Mouse (Mus musculus) kidney, embryonic 14.5 days (tissue): Measurements from ENCODE around the gene Tmem234. TPM values are rescaled to one million over a fixed set of nuclear protein-coding genes. Genes with fewer than 3 reads are reported as not detected.

Experiments
- ATAC-seq: fragments of 200-750 bp; cut with Nextera tagmentation; 2 replicates; pipeline ENCODE4 v1.8.0; 2017; ENCODE audit warnings: moderate number of reproducible peaks, mild to moderate bottlenecking, moderate TSS enrichment, moderate library complexity; ENCODE audit not compliant: low FRiP score, low TSS enrichment
- H3K27ac ChIP-seq: fragments of 300-500 bp; sonication (generic); 2 replicates; pipeline ENCODE4 v1.5.1; 2014; ENCODE audit warnings: low read depth, mild to moderate bottlenecking, low read length, moderate library complexity, mixed read lengths
- H3K27me3 ChIP-seq: fragments of 300-500 bp; sonication (generic); 2 replicates; pipeline ENCODE4 v1.6.1; 2014; ENCODE audit warnings: mild to moderate bottlenecking, low read length; ENCODE audit not compliant: control insufficient read depth, insufficient read depth
- H3K36me3 ChIP-seq: fragments of 300-500 bp; sonication (generic); 2 replicates; pipeline ENCODE4 v1.6.1; 2014; ENCODE audit warnings: low read length, mixed read lengths; ENCODE audit not compliant: control insufficient read depth, insufficient read depth
- H3K4me1 ChIP-seq: fragments of 300-500 bp; sonication (generic); 2 replicates; pipeline ENCODE4 v1.6.1; 2014; ENCODE audit warnings: low read length, mixed read lengths; ENCODE audit not compliant: control insufficient read depth, insufficient read depth
- H3K4me2 ChIP-seq: fragments of 300-500 bp; sonication (generic); replicated peaks from 2 replicates; pipeline ENCODE4 v1.6.1; 2014; ENCODE audit warnings: low read depth, mild to moderate bottlenecking, low read length
- H3K4me3 ChIP-seq: fragments of 300-500 bp; sonication (generic); 2 replicates; pipeline ENCODE4 v1.5.1; 2014; ENCODE audit warnings: mild to moderate bottlenecking, low read length
- H3K9ac ChIP-seq: fragments of 300-500 bp; sonication (generic); 2 replicates; pipeline ENCODE4 v1.6.1; 2014; ENCODE audit warnings: low read depth, mild to moderate bottlenecking, low read length, moderate library complexity
- H3K9me3 ChIP-seq: fragments of 300-500 bp; sonication (generic); 2 replicates; pipeline ENCODE4 v1.6.1; 2016; ENCODE audit warnings: low read length; ENCODE audit not compliant: control insufficient read depth
- WGBS: fragments of 180-500 bp; shearing (Covaris S2); extraction: QIAGEN DNeasy Blood & Tissue Kit; methylation state at CpG from one replicate; pipeline ENCODE4 v1.1.7; 2014; 5-methylcytosine and 5-hydroxymethylcytosine counted together
- polyA plus RNA-seq: library from polyadenylated mRNA; unstranded; fragments of >200 nt; fragmentation: Nextera tagmentation; extraction: Ambion mirVana; gene quantifications from 2 replicates; pipeline ENCODE4 v1.2.1, GENCODE M21; 2014

Tmem234 gene
- polyA plus RNA-seq, 1 experiment from 2014 or later, result 213 TPM

DNA sequence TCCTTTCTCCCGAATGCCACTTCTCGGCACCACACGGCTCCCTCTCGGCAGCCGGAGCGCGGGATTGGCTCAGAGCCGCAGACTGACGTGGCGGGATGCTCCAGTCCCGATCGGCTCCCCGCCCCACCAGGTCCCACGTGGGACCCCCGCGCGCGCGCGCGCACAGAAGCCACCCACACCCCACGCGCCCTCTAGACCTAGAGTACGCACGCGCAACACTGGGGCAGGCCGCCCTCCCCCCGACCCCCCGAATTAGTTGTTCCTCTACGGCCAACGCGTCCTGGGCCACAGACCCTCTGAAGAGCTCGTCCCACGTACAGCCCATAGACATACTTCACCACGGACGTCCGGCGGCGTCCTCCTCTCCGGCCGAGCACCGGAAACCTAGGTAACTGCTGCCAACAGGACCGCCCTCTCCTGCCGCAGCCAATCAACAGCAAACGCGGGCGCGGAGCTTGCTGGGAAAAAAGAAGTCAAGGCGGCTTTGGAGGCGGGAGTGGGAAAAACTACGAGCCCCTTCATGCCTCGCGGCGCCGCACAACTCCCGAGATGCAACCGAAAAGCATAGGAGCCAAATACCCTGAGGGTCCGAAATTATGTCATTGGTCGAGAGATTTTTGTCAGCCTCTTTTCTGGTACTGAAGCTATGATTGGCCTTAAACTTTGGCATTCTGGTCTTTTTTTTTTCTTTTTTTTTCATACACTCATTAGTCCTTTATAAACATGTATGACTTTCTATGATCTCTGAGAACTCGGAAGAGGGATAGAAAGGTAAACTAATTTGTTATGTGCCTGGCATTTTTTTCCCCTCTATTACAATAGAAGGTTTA, 40.4 kb downstream of the Tmem234 start, which contains the start of gene Txlna:
Txlna (minus strand) TSS at position 428 of the 830 bp plus-strand sequence.
- H3K9me3 ChIP-seq, result no peaks in the 10 kb centered on the region
- H3K4me2 ChIP-seq, result peak within 1 kb of the TSS; percentile 90
- H3K4me3 ChIP-seq, result peak within 1 kb of the TSS; percentile 71
- peaks cover 42% of the 10 kb centered on the region for H3K36me3 ChIP-seq
- H3K27ac ChIP-seq, result peak within 1 kb of the TSS; percentile 86
- peak; percentile 95 for ATAC-seq
- H3K4me1 ChIP-seq, result peaks cover 17% of the 10 kb centered on the region; the same call in 1 of the 2 replicates
- H3K9ac ChIP-seq, result peak within 1 kb of the TSS; percentile 87
- under 1% methylated on average over 56 of the region's 60 CpGs for WGBS
- no peaks in the 10 kb centered on the region for H3K27me3 ChIP-seq

DNA sequence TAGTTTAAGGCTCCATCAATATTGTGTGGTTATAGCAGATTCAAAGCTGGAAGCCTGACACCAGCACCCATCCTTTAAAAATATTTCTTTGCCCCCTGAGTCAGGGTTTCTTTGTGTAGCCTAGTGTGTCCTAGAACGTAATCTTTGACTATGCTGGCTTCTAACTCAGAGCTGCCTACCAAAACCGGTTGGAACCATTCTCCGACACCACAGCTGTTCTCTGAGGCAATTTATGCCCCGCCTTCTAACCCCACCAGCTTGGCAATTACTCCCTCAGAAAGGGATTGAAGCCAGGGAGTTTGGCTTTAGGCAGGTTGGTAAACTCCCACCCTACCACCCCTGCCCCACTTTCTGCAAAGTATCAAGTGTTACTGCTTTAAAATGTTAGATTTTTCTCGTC, 41.3 kb downstream of the Tmem234 start:
- peaks cover 42% of the 10 kb centered on the region for H3K36me3 ChIP-seq
- H3K4me2 ChIP-seq, result peak overlapping the region; percentile 90
- H3K27ac ChIP-seq, result 0 out of 2 replicates have a peak overlapping the region, but pooled peaks have one; percentile 14
- WGBS, result 34% methylated on average over 5 of the region's 5 CpGs
- H3K9me3 ChIP-seq, result no peaks in the 10 kb centered on the region
- H3K4me1 ChIP-seq, result peaks cover 17% of the 10 kb centered on the region; the same call in 1 of the 2 replicates
- no peaks in the 10 kb centered on the region for H3K27me3 ChIP-seq
- peak overlapping the region; percentile 71; the same call in 1 of the 2 replicates for H3K4me3 ChIP-seq
- H3K9ac ChIP-seq, result peak overlapping the region; percentile 13; the same call in 1 of the 2 replicates
- no peak for ATAC-seq

DNA sequence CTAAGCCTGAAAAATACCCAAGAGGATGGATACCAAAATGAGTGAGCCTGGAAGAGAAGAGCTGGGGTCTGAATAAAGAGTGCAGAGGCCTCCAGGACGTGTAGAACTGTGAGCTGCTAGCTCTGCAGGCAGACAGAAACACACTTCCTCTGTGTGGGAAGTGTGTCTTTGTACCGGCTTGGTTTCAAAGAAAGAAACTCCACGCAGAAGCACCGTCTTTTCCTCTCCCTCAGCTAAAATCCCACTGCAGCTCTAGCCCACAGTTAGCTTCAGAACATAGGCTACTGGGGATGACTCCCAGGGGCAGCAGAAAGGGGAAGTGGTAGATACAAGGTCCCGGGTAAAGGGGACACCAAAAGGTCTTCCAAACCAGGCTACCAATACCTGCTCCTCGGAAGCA, 44.7 kb downstream of the Tmem234 start:
- Histone ChIP-seq H3K4me2 (no peak overlapping the region), H3K27ac (no peak overlapping the region), H3K4me1 (0 out of 2 replicates have a peak, but pooled peaks cover 4% of the 10 kb centered on the region), H3K9me3 (no peaks in the 10 kb centered on the region), H3K4me3 (no peak overlapping the region), H3K9ac (no peak overlapping the region), H3K36me3 (peaks cover 52% of the 10 kb centered on the region), H3K27me3 (no peaks in the 10 kb centered on the region)
- 88% methylated on average over 6 of the region's 6 CpGs for WGBS
- no peak for ATAC-seq

DNA sequence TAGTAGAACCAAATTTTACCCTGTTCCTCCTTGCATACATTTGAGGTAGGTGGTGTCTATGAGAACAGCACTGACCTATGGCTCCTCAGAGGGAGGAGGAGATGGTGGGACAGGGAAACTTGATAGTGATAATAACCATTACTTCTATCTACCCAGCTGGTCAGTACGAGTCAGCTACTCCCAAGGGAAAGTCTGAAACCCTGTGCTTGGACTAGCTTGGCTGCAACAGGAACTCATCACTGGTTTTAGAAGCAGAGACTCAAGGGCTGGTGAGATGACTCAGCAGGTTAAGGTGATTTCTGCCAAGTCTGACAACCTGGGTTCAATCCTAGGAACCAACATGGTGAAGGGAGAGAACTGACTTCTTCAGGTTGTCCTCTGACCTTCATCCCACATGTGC, 48.2 kb downstream of the Tmem234 start:
- Histone ChIP-seq H3K36me3 (peaks cover 82% of the 10 kb centered on the region), H3K9ac (no peak overlapping the region), H3K27ac (no peak overlapping the region), H3K4me3 (no peak overlapping the region), H3K4me2 (no peak overlapping the region), H3K9me3 (no peaks in the 10 kb centered on the region), H3K4me1 (no peaks in the 10 kb centered on the region), H3K27me3 (no peaks in the 10 kb centered on the region)
- 81% methylated on average over 1 of the region's 1 CpGs for WGBS
- no peak for ATAC-seq

DNA sequence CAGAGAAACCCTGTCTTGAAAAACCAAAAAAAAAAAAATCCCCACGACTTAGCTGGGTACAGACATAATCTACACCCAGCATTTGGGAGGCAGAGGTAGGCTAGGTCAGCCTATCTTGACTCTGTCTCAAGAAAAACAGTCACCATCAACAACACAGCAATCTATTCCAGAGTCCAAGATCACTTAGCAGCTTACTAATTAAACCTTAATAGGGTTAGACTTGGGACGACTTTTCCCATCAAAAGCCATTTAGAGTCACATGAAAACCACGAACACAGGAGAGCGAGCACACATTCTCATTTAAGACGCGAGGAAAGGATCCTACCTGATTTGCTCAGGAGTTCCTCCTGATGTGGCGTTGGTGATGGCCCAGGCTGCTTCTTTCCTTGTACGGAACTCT, 49.9 kb downstream of the Tmem234 start:
- Histone ChIP-seq H3K27me3 (no peaks in the 10 kb centered on the region), H3K9me3 (no peaks in the 10 kb centered on the region), H3K9ac (no peak overlapping the region), H3K4me1 (no peaks in the 10 kb centered on the region), H3K36me3 (peaks cover 95% of the 10 kb centered on the region), H3K4me3 (no peak overlapping the region), H3K27ac (no peak overlapping the region), H3K4me2 (no peak overlapping the region)
- 94% methylated on average over 8 of the region's 8 CpGs for WGBS
- no peak for ATAC-seq

DNA sequence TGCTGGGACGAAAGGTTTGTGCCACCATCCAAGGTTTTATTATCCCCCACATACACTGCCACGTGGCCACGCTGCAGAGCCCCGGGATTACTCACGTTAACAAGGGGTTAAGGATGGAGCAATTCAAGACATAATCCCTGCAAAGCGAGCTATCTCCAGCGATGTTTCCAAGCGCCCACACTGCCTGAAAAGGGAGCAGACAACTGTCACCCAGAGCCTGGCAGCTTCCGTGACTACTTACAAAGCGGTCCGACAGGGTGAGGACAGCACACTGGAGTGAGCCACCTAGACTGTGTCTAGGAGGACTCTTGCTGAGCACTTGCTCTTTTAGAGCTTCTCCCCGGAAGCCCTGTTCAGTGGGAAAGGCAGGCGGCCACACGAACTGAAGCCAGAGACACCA, 54.3 kb downstream of the Tmem234 start:
- H3K4me3 ChIP-seq, result no peak overlapping the region
- peaks cover 91% of the 10 kb centered on the region for H3K36me3 ChIP-seq
- no peak overlapping the region for H3K4me2 ChIP-seq
- no peak for ATAC-seq
- no peak overlapping the region for H3K9ac ChIP-seq
- 94% methylated on average over 14 of the region's 14 CpGs for WGBS
- H3K9me3 ChIP-seq, result no peaks in the 10 kb centered on the region
- no peak overlapping the region for H3K27ac ChIP-seq
- no peaks in the 10 kb centered on the region for H3K27me3 ChIP-seq
- H3K4me1 ChIP-seq, result no peaks in the 10 kb centered on the region

DNA sequence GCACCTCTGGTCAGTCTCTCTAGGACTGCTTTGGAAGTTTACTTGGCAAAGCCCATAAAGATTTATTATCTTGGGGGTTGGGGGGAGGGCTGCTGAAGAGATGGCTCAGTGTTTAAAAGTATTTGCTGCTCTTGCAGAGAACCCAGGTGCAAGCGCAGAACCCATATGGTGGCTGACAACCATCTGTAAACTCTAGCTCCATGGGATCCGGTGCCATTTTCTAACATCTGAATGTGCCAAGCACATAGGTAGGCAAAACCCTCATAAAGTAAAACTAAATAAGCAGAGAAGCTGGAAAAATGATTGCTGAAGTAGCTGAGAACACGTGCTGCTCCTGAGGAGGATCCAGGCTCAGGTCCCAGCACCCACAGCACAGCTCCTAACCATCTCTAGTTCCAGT, 61.1 kb downstream of the Tmem234 start:
- H3K9ac ChIP-seq, result no peak overlapping the region
- no peaks in the 10 kb centered on the region for H3K27me3 ChIP-seq
- H3K4me1 ChIP-seq, result no peaks in the 10 kb centered on the region
- H3K4me3 ChIP-seq, result no peak overlapping the region
- no peak for ATAC-seq
- 90% methylated on average over 3 of the region's 3 CpGs for WGBS
- no peak overlapping the region for H3K4me2 ChIP-seq
- H3K9me3 ChIP-seq, result no peaks in the 10 kb centered on the region
- peaks cover 51% of the 10 kb centered on the region for H3K36me3 ChIP-seq
- no peak overlapping the region for H3K27ac ChIP-seq

DNA sequence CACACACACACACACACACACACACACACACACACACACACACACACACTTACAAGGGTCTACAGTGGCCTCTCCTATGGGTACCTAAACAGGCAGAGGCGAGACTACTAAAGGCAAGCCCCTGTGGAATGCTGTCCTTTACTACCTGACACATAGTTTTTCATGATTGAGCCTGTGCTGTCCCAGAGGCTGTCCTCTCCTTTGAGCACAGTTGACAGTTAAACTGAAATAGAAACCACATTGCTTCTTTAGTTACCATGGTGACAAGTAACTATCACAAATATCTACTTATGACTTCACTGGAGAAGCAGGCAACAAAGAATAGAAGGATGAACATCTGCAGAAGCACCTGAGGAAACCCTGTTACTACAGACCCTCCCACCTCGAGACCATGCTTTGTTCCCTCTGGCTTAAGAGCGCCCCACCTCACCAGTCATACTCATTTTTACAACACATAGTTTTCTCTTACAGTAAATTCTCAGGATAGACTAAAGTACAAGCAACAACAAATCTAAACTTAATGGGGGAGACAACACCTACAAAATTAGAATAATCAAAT, 61.9 kb downstream of the Tmem234 start:
- H3K36me3 ChIP-seq, result peaks cover 44% of the 10 kb centered on the region
- no peaks in the 10 kb centered on the region for H3K27me3 ChIP-seq
- no peak overlapping the region for H3K27ac ChIP-seq
- H3K4me2 ChIP-seq, result no peak overlapping the region
- no peaks in the 10 kb centered on the region for H3K9me3 ChIP-seq
- H3K9ac ChIP-seq, result no peak overlapping the region
- 77% methylated on average over 3 of the region's 3 CpGs for WGBS
- ATAC-seq, result no peak
- H3K4me3 ChIP-seq, result no peak overlapping the region
- no peaks in the 10 kb centered on the region for H3K4me1 ChIP-seq

DNA sequence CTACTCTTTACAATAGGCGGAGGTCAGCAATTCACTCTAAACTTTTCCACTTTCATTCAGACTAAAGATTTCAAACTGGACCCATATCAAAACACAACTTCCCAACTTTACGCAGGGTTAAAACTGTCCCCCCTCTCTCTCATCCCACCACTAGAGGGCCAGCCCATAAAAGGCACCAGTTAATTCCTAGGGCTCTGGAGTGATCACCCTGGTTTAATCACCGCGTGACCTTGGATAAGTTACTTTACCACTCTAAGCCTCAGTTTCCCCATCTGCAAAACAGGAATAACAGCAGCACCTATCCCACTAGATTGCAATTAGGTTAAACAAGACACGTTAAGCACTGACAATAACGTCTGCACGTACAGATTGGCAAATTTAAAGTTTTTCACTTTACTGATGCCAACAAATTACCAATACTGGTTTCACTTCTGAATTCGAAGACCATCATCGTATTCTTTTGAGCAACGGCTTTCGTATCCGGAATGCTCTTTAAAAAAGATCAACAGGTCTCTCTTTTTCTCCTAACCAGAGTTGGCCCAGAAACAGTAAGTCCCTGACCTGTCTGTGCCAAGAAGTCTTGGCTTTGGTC, 71.1 kb downstream of the Tmem234 start:
- Histone ChIP-seq H3K27ac (peak overlapping the region; percentile 97), H3K4me2 (peak overlapping the region; percentile 80), H3K4me3 (peak overlapping the region; percentile 99), H3K4me1 (peaks cover 5% of the 10 kb centered on the region; the same call in 1 of the 2 replicates), H3K36me3 (peaks cover 12% of the 10 kb centered on the region), H3K27me3 (no peaks in the 10 kb centered on the region), H3K9me3 (no peaks in the 10 kb centered on the region), H3K9ac (peak overlapping the region; percentile 98)
- peak; percentile 62 for ATAC-seq
- 8% methylated on average over 12 of the region's 12 CpGs for WGBS
